Mouse (Mus musculus): Measurements from ENCODE around the gene Rps21. TPM values are rescaled to one million over a fixed set of nuclear protein-coding genes. Genes with fewer than 3 reads are reported as not detected.
A peak's percentile ranks its signal among the peaks of the same experiment; 100 is the strongest.

Gene Rps21
- total RNA-seq, 2 experiments from 2014 or later, result 654 to 715 TPM

GRCm38 (mm10) chr2:180279321-180279720 is 22.1 kb downstream of the Rps21 start:
- no peak for DNase-seq (ENCODE audit: low spot score in 2 of 2)

- DNase-seq (ENCODE audit: low spot score in 2 of 2), result no peak
Observed at GRCm38 (mm10) chr2:180288966-180289365, 31.8 kb downstream of the Rps21 start.

GRCm38 (mm10) chr2:180289440-180290108 is 32.4 kb downstream of the Rps21 start, which contains the start of gene Rbbp8nl:
Gene Rbbp8nl (minus strand): TSS chr2:180289879.
- no peak for DNase-seq (ENCODE audit: low spot score in 2 of 2)

GRCm38 (mm10) chr2:180290503-180290902 is 33.3 kb downstream of the Rps21 start:
- DNase-seq (ENCODE audit: low spot score in 2 of 2), result no peak

- no peak for DNase-seq (ENCODE audit: low spot score in 2 of 2)
Observed at GRCm38 (mm10) chr2:180291566-180291965, 34.4 kb downstream of the Rps21 start.

- DNase-seq (ENCODE audit: low spot score in 2 of 2), result no peak
Observed at GRCm38 (mm10) chr2:180292026-180292425, 34.8 kb downstream of the Rps21 start.

GRCm38 (mm10) chr2:180292906-180293305 is 35.7 kb downstream of the Rps21 start:
- DNase-seq (ENCODE audit: low spot score in 2 of 2), result no peak

GRCm38 (mm10) chr2:180300252-180300651 is 43.1 kb downstream of the Rps21 start:
- no peak for DNase-seq (ENCODE audit: low spot score in 2 of 2)

GRCm38 (mm10) chr2:180300771-180301170 is 43.6 kb downstream of the Rps21 start:
- no peak for DNase-seq (ENCODE audit: low spot score in 2 of 2)

GRCm38 (mm10) chr2:180302201-180302600 is 45.0 kb downstream of the Rps21 start:
- no peak for DNase-seq (ENCODE audit: low spot score in 2 of 2)

- no peak for DNase-seq (ENCODE audit: low spot score in 2 of 2)
Observed at GRCm38 (mm10) chr2:180303468-180303867, 46.3 kb downstream of the Rps21 start.

GRCm38 (mm10) chr2:180304554-180304953 is 47.4 kb downstream of the Rps21 start:
- no peak for DNase-seq (ENCODE audit: low spot score in 2 of 2)

GRCm38 (mm10) chr2:180305490-180305889 is 48.3 kb downstream of the Rps21 start:
- DNase-seq (ENCODE audit: low spot score in 2 of 2), result no peak

GRCm38 (mm10) chr2:180306009-180306408 is 48.8 kb downstream of the Rps21 start:
- no peak for DNase-seq (ENCODE audit: low spot score in 2 of 2)

GRCm38 (mm10) chr2:180306423-180307168 is 49.4 kb downstream of the Rps21 start:
- peak; percentile 32 to 54 for DNase-seq (ENCODE audit: low spot score in 2 of 2)

GRCm38 (mm10) chr2:180307680-180308079 is 50.5 kb downstream of the Rps21 start:
- no peak for DNase-seq (ENCODE audit: low spot score in 2 of 2)

Small RNA genes within 50 kb of the gene (microRNA-seq; reads per million reads assigned to microRNA genes)
- 0 reads per million in 2 experiments for gene Mir3091

Other genes with a start within 250 kb of the Rps21 start
- 100 to 1,000 TPM; 129 to 134 TPM for gene Lsm14b, start 232.4 kb upstream of the Rps21 start, total RNA-seq (2021)
- 100 to 1,000 TPM; 215 to 226 TPM for gene Psma7, start 214.9 kb upstream of the Rps21 start, total RNA-seq (2021)
- 10 to 100 TPM; 38.0 to 40.6 TPM for gene Ss18l1, start 214.9 kb upstream of the Rps21 start, total RNA-seq (2021)
- gene Mtg2, start 186.8 kb upstream of the Rps21 start, total RNA-seq (2021), result 10 to 100 TPM; 15.0 to 17.7 TPM
- gene Hrh3, start 152.9 kb upstream of the Rps21 start, total RNA-seq (2021), result 10 to 100 TPM; 15.3 to 16.2 TPM
- gene Osbpl2, start 138.1 kb upstream of the Rps21 start, total RNA-seq (2021), result 10 to 100 TPM; 53.2 to 54.4 TPM
- gene Adrm1, start 85.9 kb upstream of the Rps21 start, total RNA-seq (2021), result 100 to 1,000 TPM; 107 to 117 TPM
- gene Lama5, start 31.5 kb upstream of the Rps21 start, total RNA-seq (2021), result 1 to 10 TPM; 8.1 to 9.6 TPM
- 10 to 100 TPM; 38.6 to 40.1 TPM for gene Cables2, start 16.1 kb downstream of the Rps21 start, total RNA-seq (2021)
- gene Rbbp8nl, start 32.5 kb downstream of the Rps21 start, total RNA-seq (2021), result not detected
- not detected for gene Gata5, start 77.3 kb downstream of the Rps21 start, total RNA-seq (2021)
- 1 to 10 TPM; 1.5 to 2.6 TPM for gene Slco4a1, start 198.9 kb downstream of the Rps21 start, total RNA-seq (2021)
- gene Ntsr1, start 242.6 kb downstream of the Rps21 start, total RNA-seq (2021), result 10 to 100 TPM; 16.2 to 16.9 TPM

All from layer of hippocampus, postnatal 10 days (tissue).